Mouse (Mus musculus) monocyte, adult 5-6 weeks (primary cell): ENCODE data around the gene Dpp6. TPM values are rescaled to one million over a fixed set of nuclear protein-coding genes. Genes with fewer than 3 reads are reported as not detected.

ENCODE experiments used
- ATAC-seq: fragments of 153-309, 156-312 bp; replicated peaks from 2 replicates; pipeline ENCODE4 v1.8.0; 2017; ENCODE audit warnings: mild to moderate bottlenecking; ENCODE audit not compliant: low TSS enrichment, insufficient number of reproducible peaks, severe bottlenecking, poor library complexity, low FRiP score
- total RNA-seq: library from RNA; stranded (forward); fragments of 200-1000, 200-491, 200-594 nt; gene quantifications from 3 replicates; pipeline ENCODE4 v1.2.3, GENCODE M21; 2017

Dpp6 gene
- total RNA-seq, 1 experiment from 2014 or later, result not detected

DNA sequence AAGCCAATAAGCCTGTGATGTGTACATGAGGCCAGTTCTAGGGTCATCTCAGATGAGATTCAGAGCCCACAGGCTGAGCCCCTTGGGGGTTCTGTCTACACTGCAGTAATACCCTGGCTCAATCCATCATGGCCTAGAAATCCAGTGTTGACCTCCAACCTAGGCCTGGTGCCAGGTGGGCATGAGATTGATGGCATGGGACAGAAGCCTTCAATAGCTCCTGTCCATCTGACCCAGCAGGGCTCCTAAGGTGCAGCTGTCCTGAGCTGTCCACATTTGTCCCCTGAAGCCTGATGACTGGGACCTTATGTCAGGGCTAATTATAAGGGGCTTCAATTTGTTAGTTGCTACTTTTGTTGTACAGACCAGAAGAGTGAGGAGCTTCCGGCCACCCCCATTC is 500.8 kb downstream of the Dpp6 start:
- ATAC-seq, result no peak

DNA sequence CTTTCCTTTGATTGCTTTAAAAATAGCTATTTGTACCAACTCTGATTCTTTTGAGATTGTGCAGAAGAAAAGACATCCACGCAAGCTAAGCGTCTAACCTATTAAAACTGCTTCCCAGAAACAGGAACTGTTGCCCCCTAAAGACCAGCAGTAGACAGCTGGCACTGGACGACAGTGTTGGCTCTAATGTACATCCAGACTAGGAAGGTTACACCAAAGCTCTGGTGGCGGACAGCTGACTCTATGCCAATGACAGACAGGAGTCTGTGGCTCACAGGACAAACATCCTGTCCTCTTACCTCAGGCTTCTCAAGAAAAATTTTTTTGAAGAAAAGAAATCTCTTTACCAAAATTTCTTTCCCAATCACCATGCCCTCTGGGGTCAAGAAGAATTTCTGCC is 502.7 kb downstream of the Dpp6 start:
- no peak for ATAC-seq

DNA sequence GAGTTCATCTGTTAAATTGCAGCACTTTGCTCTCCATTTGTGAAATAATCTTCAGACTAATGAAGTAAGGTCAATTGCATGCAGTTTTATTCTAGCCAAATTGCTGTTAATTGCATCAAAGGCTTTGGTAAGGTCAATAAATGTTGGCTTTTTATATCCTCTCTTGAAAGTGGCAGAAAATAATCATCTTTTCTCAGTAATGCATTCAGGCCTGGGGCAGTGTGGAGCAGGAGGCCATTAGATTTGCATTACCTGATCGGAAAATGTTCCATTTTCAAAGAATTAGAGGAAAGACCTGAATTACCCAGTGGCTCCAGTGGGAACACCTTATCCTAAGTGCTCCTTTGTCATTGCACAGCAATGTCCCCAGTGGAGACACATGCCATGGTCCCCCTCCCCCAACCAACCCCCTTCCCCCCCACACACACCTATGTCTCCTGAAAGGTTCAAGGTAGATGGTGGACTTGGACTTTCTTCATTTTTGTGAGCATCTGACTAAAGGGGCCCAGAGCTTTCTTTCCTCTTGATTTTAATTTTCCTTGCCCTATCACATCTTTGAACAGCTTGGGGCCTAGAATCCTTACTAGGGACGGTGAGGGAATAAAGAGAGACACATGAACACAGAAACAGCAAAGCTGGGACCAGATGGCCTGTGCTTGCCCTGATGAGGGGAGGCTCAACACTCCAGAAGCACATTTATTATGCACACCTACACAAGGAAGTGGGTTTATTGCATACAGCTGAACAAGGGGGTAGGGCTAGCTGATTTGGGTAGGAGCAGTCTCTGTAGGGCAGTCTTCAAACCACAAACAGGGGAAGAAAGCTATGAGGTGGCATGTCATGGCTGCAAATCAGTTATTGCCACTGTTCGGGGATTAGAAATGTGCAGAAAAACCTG is 506.1 kb downstream of the Dpp6 start:
- no peak for ATAC-seq

DNA sequence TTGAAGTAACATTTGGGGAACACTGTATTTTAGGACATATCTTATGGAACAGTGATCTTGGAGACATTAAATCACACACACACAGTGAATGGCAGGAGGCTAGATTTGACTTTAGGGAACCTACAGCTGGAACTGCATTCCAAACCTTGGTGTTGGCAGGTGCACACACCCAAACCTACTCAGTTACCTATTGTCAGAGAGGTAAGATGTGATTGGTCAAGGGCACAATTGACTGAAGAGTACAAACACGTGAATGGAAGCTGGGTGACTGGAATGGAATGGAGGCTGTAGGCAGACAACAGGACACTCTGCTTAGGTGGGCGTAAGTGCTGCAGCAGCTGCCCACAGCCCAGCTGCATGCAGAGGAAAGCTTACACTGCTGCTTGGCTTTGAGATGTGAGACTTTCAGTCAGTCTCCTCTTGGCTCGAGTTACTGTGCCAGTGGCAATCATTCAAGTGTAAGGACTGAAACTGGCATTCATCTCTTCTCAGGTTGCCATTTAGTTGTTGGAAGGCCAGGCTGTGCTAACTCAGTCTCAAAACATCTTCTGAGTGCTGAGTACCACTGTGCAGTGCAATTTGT is 507.4 kb downstream of the Dpp6 start:
- no peak for ATAC-seq

DNA sequence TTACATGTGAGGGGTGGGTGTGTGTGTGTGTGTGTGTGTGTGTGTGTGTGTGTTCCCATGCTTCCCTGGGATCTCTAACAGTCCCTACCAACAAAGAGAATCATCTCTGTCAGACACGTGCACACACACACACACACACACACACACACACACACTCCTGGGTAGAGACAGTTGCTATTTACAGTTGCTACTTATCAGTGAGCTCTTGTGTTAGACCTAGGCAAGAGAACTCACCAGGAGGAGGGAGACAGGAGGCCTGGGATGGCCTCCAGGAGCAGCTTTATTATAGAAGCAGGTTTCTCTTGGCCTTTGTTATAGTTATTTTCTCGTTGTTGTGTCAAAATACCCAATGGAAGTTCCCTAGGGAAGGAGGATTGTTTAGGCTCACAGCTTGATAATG is 519.7 kb downstream of the Dpp6 start:
- ATAC-seq, result no peak

DNA sequence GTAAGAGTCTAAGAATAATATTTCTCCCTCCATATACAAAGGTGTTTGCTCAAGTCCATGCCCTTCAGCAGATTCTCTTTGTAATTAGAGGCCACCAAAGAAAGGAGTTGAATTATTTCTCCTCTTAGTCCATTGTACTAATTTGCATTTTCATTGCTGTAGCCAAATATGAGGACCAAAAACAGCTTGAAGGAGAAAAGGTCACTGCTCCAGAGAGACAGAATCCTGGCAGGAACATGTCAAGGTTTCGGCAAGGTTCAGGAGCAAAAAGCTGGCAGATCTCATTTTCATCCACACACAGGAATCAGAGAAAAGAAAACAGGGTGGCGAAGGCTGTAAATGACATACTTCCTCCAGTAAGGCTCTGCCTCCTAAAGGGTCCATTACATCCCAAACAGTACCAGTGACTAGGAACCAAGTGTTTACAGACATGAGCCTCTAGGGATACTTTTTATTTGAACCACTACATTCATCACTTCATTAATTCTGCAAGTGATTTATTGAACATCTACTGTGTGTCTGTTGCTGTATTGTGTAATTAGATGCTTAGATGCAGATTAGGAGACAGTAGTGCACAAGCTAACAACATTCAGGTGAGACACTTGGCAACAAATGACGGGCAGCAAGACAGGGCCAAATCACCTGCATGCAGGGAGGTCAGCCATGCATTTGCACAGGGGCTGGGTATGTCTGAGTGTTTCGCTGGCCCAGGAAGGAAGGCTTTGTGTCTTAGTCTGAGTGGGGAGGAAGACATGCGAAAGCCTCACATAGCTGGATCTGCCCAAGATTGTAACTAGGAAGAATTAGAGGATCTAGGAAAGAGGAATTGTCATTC is 522.4 kb downstream of the Dpp6 start:
- no peak for ATAC-seq

DNA sequence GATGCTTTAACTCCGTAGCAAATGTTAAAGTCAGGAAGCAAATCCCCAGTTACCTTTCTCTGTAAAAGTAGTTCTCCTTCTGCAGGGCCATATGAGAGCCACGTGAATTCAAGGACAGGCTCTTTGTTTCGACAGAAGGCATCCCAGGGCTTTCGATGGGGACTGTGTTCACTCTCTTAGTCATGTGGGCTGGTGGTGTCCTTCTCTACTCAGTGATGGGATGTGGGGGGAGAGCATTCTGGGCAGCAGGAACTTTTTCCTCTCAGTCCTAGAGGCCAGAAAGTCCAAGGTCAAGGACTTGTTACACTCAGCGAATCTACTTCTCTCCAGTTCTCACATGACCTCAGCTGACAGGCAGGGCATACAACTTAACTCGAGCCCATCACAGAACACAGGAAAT is 525.3 kb downstream of the Dpp6 start:
- ATAC-seq, result no peak

DNA sequence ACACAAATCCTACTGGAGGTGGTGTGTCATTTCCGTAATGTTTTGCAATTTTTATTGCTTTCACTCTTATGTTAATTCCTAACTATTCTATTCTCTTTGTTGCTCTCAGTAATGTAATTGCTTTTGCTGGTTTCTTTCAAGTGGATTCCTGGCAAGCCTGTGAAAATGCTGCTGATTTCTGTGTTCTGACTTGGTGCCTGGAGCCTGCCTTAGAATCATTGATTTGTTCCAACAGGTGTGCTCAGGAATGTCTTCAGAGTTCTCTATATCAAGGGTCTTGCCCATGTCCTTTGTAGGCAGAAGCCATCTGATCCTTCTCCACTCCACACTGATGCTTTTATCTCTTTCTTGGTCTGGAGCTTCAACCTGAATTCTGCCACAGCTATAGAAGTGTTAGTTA is 526.6 kb downstream of the Dpp6 start:
- ATAC-seq, result no peak

DNA sequence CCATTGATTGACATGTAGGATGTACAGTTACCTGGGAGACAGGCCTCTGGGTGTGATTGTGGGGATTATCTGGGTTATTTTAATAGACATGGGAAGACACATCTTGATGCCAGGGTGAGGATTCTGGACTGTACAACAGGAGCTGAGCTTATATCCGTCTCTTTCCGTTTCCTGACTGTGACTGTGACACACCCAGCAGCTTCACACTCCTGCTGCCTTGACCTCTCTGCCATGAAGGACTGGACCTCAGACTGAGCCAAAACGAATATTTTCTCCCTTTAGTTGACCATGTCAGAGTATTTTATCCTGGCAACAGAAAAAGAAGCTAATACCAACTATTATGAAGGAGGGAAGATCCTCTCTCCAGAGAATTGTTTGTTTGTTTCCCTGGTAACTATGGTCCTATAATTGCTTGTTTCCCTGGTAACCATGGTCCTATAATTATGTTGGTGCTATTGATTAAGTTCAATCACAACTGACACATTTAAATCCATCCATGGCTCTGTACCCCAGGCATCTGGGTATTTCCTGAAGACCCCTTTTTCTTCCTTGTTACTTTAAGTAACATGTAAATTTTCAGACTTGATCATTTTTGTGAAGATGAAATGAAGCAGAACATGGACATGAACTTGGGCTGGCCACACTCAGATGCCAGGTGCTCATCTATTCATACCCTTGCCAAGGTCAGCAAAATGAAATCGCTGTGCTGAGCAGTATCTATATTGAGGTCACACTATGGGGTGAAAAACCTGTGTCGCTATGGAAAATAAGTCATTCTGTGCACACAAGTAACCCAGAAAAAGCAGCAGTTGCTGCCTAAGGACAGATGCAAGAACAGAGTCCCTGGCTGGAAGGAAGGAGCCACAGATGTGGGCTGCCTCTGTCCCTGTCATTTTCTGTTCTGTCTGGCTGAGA is 531.4 kb downstream of the Dpp6 start:
- no peak for ATAC-seq

DNA sequence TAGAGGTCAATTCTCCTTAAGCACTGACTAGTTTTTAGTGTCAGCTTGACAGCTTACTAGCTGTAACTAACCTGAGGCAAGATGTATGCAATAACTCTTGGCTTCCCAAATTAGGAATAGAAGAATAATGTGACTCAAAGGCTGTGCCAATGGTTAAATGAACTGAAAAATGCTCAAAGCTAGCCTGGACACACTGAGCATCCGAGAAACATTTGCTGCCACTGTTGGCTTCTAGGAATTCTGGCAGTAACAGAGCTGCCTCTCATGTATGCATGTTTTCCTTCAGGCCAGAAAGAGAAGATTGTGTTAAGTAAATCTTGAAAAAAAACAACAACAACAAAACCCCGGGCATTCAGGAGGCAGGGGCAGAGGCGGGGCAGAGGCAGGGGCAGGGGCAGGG is 540.6 kb downstream of the Dpp6 start:
- ATAC-seq, result no peak

DNA sequence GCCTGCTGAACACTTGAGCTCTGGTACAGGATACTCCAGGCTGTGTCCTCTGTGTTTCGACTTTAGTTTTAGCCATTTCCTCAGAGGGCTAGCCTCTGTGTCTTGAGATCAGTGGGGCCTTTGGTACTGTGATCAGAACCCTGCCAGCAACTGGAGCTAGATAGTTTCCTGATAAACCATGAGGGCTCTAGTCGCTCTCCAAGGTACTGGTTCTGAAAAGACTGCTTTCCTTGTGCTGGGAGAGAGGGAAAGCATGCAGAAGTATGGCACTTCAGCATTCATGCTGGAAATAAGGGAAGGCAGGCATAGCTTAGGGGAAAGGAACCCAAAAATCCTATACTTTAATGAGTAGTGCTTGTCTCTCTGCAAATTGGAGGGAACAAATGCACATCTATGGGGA is 548.9 kb downstream of the Dpp6 start:
- ATAC-seq, result no peak

DNA sequence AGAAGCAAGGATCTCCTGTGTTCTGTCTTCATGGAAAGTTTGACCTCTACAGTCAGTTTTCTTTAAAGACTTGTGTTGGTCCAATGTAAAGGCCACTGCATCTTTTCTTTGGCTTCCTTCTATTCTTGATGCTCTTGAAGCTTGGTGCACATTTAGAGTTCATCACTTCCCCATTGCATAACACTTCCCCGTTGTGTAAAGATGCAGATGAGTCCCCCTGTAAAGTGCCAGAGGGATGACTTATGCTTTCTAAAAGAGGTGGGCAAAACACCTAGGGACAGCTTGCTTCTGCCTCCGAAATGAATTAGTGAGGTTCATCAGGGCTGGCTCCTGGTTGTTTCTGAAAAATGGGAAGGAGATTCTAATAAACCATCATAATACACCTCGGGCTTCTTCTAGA is 553.8 kb downstream of the Dpp6 start:
- ATAC-seq, result no peak

DNA sequence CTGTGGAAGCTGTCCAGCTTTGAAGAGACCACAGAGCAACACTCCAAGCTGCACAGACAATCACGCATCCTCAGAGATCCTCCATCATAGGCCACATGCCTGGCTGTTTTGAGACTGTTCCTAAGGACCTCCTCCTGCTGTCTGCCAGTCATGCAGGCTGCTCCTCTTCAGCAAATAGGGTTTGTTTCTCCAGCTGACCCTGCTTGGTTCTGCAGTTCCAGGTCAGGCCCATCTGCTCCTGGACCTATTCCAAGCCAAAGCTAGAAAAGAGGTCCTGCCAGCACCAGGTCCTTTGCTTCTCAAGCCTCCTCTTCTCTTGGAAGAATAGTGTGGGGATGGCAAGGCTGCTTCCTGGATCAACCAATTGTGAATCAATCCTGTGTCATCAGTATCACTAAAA is 556.9 kb downstream of the Dpp6 start:
- ATAC-seq, result no peak

DNA sequence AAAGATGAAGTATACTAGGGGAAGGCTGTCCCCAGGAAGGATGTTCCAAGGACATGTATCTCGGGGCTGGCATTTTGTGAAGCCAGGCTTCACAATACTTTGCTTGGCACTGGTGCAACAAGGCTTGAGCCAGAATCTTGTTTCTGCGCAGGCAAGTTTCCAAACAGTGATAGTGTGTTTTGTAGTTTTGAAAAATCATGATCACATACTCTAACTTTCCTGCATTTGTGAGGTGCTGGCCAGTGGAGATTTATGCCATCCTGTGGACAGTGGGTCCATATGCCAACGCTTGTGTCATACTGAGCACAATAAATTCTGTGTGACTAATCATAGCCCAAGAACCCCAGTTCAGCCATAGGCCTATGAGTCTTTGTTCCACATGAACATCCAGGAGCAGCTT is 558.8 kb downstream of the Dpp6 start:
- no peak for ATAC-seq

DNA sequence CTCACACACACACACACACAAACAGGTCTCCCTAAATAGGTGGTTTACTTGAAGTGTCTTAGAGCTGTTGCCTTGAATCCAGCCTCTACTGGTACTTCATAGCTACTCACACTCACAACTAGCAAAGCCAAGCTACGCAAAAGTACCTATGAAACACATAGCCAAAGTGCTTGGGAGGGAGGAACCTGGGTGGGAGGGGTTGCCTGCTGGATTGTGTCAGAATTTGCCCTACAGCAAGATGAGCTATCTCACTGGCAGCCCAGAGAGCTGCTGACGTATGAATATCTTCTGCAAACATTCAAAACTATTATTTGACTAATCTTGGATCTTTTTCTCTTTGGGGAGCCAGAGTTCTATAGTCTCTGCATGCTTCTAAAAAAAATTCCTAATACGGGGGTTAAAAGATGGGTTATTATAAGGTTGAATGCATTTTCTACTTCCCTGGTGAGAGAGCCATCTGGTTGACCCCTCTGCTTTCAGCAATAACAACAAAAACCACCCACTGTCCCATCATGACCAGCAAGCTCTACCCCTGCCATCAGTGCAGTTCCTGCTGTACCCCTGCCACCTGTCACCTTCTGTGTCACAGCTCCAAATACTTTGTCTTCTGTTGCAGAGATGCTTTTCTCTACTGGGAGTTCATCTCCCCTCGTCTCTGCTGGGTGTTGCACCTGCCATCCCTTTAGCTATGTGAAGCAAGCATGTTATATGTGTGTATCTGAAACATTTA is 563.8 kb downstream of the Dpp6 start:
- no peak for ATAC-seq

DNA sequence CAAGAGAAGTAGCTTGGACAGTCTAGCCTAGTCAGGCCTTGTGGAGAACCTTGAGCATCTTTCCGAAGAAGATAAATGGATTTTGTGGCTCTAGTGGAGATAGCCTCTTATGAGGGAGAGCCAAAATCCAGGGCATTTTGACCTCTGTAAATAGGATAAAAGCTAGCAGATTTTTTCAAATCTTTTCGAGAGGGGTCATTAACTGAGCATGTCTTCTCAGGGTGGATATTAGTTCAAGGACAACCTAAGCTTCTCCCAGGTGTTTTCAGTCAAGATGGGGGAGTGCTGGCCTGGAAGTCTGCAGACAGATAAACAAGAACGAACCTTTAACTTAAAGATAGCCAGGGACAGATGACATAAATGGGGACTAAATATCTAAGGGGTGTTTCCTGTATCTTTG is 581.4 kb downstream of the Dpp6 start:
- no peak for ATAC-seq

DNA sequence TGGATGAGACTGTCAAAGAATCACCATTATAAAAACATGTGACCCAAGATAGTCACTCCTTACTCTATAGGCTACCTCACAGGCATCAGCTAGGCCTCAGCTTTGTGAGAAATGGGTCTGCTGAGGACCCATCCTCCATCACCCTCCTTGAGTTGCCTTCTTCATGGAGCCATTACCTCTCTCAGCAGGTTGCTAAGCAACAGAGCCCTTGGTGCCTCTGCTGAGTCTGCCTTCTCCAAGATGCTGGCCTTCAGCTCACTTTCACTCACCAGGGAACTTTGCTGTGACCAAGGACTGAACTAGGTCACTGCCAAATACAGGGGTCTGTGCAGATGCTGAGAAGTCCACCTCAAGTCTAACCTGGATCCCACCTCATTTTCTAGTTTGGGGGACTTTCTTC is 582.1 kb downstream of the Dpp6 start:
- no peak for ATAC-seq

DNA sequence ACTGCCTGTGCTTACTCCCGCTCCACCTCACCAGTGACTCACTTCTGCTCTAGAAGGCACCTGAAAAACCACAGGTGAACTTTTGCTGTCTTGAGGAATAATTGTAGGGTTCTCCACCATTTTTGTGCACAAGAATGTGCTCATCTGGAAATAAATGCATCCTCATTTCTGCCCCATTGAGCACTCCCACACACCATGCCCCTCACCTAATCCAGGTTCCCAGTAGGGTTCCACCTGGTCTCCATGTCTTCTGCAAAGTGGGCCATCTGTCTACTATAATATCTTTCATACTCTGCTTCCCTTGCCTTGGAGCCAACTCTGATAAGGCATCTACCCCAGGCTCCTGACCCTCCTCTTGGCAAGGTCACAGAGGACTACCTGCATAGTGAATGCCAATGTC is 585.6 kb downstream of the Dpp6 start:
- no peak for ATAC-seq
